Mouse (Mus musculus) kidney, adult 11 months (tissue): ENCODE data around the gene Prune2.

Experiments used
- DNase-seq: peaks from one replicate; pipeline ENCODE4 v3.0.0; 2022

Prune2 gene

DNA sequence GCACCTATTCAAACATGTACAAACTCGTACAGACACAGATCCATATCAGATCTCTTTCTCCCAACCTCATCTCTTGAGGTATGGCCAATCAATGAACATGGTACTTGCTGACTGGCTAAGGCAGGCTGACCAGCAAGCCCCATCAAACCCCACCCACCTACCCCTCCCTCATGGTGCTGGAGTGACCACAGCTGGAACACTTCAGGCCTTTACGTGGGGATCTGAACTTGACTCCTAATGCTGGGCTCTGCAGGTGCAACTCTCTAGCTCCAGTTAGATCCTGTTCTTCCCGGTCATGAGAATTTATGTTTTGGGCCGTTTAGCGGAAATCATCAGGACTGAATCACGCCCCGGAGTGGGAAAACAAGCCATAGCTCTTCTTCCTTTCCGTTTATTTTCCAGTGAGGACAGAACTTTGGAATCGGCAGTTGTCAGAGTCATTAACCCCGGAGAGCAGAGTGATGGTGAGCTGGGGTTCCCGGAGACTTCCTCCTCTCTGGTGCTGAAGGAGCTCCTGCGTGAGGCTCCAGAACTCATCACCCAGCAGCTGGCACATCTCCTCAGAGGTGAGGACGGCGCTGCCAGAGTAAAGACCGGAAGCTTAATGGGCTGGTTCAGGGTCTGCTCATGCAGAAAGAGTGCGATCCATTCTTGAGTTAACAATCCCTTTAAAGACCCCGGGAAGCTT is 50.4 kb downstream of the Prune2 start:
- no peak for DNase-seq

DNA sequence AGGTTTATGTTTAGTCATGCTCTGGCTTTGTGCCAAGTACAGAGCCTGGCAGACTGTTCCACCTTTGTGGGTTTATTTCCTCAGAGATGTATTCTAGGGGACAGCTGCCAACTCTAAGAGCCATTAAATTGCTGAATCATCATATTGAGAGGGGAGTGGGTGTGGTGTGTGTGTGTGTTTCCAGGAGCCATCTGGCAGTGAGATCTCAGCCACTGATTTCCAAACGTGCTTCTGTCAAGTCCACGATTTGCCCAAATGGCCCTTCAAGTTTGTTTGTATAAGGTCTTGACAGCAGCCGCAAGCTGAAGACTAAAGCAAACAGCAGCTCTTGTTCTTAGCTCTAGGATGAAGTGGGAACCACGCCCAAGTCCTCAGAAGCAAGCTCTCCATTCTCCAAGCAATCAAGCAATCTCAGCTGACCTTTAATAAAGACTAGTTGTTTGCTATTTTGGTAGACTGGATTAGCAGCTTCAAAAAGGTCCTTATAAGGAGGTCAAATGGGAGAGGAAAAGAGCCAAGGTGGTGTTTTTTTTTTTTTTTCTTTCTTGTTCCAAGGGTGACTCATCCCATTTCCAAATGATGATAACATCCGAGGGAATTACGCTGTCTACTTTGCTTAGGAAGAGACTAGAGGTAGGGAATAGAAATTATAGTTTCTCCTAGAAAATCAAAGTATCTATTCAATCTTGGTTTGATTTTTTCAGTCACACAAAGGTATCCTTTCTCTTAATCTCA is 55.5 kb downstream of the Prune2 start:
- DNase-seq: peak; percentile 14

DNA sequence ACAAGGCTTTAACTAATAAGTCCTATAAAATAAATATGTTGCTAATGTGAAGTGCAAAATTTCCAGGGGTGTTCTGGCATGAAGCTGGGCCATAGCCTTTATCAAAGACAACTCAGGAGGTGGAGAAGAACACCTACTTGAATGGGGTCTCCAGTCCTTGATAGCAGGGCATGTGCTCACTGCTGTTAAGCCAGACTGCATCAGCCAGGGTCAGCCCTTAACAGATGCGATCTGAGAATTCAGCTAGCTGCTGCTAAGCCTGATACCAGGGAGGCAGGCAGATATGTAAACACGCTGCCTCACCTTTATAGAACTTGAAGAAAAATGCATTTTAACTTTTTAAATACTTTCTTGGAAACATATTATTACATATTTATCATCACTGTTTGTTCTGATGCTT is 57.2 kb downstream of the Prune2 start:
- no peak for DNase-seq

DNA sequence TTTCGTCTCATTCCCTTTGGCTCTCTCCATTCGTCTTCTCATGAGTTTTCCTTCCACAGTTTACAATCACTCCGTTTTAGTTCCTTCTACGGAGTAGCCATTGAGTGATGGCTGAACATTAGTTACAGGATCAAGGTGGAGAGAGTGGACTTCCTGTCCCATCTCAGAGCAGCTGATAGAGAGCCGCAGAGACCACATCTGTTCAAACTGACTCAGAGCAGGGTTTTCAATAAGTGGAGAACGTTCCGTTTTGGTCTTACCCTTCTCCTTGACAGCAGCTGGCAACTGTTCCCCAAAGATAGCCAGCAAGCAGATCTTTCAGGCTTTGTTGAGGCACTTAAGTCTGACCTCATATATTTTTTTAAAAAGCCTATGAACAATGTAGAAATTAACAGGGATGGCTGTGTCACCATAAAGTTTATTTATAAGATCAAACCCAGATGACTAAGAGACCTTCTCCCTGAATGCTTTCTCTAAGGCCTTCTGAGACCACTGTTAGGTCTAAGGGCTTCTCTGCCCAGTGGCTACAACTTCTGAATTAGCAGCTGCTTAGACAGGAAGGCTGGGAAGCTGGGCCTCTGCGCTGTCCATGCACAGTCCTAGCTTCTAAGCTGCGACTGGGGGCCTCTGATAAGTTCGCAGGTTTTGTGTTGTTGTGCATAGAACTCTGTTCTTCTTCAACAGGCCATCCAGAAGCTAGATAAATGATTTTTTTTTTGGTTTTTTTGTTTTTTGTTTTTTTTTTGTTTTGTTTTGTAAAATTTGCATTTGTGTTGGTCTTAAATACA is 58.6 kb downstream of the Prune2 start:
- no peak for DNase-seq

DNA sequence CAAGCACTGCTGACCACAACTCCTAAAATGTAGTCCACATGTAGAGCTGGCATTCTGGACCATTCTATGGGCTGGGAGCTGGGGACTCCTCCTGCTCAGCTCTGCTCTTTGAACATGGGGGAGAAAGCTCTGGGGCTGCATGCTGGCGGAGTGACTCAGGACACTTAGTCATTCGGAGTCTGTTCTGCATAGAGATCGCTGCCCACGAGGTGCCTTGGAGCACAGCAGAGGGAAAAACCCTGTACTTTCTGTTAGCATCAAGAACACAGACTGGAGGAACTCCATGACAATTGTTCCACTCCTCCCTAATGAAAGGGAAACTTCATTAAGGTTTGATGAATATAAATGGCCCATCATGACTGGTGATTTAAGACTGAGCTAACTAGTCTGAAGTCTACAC is 68.8 kb downstream of the Prune2 start:
- no peak for DNase-seq

DNA sequence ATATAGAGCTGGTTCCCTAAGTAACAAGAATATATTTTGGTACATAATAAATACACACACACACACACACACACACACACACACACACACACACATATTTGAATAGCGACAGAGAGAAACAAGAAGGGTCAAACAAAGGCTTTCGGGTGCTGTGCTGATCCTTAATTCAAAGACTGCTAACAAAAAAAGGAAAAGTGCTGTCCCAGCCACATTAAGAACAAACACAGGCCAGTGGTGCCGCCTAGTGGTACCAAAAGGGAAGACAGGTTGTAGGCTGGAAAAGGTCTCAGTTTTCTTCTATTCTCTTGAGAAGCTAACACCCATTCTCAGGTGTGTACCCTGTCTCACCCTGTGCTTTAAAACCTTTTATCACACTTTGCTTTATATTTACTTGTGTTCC is 74.4 kb downstream of the Prune2 start:
- peak; percentile 11 for DNase-seq

DNA sequence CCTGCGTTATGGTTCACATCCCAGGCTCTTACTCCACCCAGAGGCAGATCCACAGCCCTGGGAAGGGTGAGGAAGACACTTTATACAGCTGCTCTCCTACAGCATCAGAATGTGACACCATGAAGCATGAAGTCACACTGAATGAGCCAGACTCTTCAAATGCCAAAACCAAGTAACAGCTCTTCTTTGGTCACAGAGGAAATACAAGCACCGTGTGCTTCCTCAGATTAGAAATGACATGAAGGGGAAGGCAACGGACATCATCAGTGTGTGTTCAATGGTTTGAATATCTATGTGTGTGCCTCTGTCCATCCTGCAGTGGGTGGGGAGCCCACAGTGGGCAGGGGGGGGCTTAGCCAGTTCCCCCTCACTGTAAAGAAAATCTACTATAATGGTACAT is 76.4 kb downstream of the Prune2 start:
- DNase-seq: no peak

DNA sequence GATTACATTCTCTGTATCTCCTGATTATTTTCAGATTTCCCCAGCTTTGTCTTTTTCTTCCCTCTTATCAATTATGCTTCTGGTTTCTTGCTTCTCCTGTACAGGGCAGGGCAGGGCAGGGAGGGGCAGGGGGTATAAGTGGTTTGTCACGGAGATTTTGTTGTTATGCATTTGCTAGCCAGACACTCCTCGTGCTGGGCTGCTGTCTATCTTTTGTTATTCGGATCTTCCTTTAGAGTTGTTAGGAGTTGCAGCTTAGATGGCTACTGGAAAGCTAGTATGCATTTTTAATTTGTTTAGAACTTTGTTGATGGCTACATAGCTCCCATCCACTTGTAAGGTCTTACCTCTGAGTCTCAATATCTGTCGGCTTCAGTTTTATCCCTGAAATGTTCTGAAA is 91.0 kb downstream of the Prune2 start:
- DNase-seq: no peak

DNA sequence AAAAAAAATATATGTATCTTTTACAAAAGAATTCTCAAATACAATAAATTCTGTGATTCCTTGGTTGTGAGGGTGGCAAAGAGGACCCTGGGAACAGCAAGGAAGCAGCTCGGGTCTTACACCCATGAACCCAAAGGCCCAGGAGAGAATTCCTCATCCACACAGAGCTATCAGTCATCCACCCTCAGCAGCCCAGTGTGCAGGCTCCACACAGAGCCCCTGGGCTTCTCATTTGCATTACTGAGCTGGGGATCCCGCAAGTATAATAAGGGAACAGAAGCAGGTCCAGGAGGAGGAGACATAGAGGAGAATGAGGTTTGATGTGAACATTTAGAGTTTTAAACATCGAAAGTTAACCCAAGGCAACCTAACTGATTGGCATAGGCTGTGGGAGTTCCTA is 100.0 kb downstream of the Prune2 start:
- no peak for DNase-seq

DNA sequence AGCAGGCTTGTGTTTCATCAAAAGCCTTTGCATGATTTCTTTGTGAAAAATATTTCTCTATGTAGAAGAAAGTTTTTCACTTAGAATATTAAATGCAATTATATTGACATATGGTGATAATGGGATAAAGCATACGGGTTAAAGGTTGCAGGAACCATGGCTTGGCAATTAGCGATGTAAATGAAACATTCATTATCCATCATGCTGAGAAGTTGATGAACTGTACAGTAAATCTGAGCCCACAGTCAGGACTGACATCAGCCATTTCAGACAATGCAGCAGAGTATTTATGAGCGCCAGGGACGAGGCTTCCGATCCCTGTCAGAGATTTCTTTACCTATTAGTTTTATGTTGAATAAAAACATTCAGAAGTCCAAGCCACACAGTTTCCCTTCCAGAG is 104.2 kb downstream of the Prune2 start:
- DNase-seq: no peak

DNA sequence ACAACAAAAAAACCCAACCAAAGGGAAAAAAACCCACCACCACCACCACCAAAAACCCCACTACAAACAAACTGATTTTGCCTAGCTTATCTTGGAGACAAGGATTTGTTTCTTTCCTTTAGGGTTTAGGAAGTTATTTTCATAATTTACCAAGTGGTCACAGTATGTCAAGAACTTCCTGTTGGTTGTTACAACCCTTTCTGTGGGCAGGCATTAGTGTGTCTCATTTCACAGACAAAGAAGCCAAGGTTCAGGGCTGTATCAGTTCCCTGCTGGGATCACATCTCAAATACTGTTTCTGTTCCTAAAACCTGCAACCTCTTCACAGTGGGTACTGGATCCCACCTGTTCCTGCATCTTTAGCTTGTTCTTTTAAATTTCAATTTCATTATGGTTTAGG is 108.5 kb downstream of the Prune2 start:
- DNase-seq: no peak

DNA sequence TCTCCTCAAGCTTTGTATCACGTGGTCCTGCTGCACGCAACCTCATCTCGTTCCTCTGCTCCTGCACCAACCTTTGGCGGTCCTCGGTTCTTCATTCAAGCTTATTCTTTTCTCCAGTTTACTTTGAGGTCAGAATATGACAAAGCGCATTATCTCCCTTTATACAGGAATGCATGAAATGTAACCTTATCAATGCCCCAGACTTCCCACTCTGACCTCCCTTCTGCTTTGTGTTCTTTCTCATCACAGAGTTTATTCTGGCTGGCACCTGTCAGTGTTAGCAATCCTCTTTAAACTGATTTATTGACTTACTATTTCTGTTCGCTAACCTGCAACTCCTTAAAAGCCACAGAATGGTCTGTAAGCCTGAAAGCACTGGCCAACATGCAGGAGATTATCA is 113.1 kb downstream of the Prune2 start:
- no peak for DNase-seq

DNA sequence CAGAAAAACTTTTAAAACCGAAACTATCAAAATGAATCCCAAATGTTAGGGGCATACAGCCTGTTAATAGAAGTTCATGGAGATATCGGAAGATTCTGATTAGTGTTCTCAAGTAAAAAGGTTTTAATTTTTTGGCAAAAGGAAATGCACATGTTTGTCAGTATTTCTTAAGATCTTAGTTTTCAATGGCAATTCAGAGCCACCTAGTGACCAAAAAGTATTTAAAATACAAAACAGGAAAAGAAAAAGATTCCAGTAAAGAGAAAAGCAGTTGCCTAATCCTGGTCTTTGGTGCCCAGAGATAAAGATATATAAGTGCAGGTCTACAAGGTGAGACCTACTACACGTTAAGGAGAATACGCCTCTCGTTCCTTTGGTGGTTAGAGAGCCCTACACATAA is 115.3 kb downstream of the Prune2 start:
- DNase-seq: no peak

DNA sequence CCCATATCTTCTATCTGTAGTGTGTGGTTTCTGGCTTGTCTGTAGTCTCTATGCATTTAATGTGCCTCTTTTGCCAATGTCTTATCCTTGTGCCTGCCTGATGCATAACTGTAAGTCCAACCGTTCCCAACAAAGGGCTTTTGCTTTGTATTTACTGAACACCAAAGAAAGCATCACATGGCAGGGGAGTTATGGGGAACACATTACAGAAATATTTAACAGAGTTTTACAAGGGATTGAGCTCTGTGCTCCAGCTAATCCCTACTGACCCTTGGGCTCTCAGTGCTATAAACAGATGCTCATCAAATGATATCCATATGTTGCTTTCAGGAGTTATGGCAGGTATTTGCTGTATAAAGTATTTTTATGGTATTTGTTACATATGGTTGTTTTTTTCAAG is 116.3 kb downstream of the Prune2 start:
- DNase-seq: no peak

DNA sequence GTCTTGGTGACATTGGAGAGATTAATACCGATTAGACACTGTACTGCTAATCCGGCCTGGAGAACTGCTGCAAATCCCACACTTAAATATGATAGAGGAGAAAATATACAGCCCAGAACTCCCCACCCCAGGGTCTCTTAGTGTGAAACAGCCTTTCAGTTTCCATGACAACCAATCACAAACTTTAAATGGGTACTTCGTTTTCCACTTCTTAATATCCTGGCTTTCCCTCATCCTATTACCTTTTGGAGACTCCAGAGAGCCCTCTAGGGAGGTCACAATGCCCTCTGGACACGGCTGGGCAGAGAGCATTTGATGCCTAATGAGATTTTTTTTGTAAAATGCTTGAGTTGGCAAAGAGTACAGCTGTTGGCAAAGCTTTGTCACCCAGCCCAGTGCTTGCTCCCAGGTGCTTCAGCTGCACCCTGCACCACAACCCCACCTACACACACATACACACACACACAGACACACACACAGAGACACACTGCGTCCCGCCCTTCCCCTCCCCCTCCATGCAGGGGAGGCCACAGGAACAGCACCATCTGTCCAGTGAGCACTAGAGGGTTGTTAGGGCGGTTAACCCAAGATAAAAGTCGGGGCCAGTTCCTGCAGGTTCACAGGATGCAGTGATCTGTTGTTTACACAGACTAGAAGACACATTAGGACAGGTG is 122.9 kb downstream of the Prune2 start:
- DNase-seq: no peak

DNA sequence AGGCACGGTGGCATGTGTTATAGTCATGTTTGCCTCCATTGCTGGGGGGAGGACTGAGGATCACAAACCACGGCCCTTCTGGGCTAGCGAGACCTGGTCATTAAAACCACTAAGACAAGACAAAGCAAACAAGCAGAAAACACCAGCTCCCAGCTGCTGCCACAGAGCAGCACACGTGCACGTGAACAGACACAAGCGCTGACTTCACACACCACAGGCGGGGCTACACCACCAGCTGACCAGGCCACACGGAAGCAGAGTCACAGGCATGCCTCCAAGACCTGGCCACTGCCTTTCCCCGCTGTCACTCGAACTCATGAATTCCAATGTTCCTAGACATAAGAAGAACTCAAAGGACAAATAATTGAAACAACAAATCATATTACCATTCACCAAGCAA is 125.5 kb downstream of the Prune2 start:
- no peak for DNase-seq

DNA sequence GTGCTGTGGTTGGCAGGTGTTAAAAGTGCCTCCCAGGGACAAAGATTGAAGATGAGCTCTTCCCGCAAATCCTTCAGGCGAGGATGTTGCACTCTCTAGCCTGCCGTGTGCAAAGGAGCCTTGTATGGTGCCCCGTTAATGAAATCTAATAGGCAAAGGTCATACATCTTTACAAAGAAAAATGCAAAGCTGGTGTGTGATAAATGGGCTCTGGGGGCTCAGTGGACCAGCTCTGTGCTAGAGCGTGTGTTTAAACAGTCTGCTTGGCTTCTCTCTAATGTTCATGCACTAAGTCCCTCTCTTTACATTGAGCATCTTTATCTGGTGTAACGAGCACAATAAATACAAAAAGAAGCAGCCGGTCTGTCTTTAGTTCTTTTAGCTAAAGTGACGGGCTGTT is 138.1 kb downstream of the Prune2 start:
- no peak for DNase-seq

DNA sequence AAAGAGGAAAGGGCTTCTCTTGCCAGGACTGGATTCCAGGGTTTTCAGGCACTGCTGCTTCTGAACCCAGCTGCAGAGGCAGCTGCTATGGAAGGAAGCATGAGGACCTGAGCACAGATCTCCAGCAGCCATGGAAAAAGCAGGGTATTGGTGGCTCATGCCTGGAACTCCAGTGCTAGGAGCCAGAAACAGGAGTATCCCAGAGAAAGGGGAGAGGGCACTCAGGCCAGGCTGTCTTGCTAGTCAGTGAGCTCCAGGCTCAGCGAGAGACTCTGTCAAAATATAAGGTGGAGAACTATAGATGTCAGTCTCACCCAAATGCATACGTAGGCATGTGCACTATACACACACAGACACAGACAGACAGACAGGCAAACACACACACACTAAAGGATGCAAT is 140.4 kb downstream of the Prune2 start:
- no peak for DNase-seq

DNA sequence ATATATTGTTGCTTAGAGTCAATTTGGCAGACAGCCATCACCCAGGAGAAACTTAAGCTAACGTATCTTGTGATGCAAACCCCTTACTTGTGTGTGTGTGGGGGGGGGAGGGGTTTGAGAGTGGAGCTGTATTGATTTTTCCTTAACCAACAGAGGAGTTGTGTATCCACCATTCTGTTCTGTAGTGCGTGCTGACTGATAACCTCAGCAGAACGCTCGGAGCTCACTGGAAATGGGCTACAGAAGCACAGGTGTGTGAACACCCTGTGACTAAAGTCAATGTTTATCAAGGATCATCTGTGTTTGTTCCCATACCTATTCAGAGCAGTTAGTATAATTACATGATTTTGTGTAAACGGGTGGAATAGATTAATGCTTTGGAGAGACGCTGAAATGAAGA is 141.3 kb downstream of the Prune2 start:
- no peak for DNase-seq

DNA sequence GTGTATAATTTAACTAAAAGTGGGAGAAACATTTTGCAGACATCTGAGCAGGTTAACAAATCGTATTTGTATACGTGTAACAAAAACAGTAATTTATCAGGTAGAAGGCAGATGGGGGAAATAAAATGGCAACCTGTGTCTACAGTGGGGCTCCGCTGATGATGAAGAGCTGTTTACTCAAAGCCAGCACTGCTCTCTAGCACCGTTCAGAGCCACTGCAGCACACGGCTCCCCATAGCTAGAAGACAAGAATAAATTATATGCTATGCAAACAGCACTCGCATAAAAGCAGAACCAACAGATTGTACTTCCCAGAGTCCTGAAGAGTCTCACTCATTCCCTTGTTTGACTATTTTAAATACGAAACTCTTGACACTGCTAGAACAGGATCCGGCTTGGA is 152.9 kb downstream of the Prune2 start:
- no peak for DNase-seq

DNA sequence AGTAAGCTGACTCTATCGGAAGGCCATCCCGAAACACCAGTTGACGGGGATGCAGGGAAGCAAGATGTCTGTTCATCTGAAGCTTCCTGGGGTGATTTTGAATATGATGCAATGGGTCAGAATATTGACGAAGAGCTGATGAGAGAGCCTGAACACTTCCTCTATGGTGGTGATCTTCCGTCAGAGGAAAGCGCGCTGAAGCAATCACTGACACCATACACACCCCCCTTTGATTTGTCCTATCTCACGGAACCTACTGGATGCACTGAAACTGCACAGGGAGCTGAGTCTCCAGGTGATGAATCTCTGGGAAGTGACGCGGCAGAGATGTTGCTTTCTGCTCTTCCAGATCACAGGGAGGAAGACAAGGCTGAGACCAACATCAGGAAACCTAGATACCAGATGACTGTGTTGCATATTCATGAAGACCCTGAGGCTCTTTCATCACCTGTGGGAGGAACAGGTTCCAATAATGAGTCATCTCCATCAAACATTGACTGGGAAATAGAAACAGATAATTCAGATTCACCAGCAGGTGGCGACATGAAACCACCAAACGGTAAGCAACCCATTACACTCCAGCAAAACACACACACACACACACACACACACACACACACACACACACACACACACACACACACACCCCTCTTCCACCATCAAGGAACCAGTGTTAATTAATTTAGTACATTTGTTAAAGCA is 168.3 kb downstream of the Prune2 start:
- DNase-seq: peak; percentile 12

DNA sequence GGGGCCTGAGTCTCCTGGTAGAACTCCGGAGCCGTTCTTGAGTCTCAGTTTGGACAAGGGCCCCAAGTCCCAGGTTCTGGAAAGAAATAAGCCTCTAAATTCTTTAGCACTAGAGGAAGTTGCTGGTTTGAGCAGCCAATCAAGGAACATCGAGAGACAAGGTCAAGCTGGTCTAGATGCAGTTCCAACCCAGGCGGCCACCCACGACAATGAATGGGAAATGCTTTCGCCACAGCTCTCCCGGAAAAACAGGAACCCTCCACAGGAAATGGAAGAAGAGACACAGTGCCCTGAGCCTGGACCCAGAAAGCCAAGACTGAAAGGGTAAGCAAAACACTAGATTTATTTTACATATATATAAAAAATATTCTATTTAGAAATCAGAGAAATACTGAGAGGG is 169.5 kb downstream of the Prune2 start:
- no peak for DNase-seq

DNA sequence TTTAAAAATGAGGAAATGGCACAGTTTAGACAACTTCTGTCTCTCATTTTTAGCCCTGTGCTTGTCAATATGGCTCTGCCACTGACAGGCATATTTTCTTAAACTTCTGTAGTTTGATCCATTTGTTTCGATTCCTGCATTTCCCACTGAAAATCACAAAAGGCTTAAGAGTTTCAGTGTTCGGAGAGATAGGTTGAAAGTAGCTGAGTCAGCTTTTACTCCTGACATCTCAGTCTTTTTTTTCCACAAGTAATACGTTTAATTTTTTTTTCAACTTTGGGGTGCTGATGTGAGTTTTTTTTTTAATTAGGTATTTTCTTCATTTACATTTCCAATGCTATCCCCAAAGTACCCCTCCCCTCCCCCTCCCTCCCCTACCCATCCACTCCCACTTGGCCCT is 174.6 kb downstream of the Prune2 start:
- no peak for DNase-seq
